Mouse (Mus musculus) neural tube, embryonic 13.5 days (tissue): ENCODE measurements around the gene Olfr154. TPM values are rescaled to one million over a fixed set of nuclear protein-coding genes. Genes with fewer than 3 reads are reported as not detected.
"Not testable (repeated sequence)": the region's sequence is repeated elsewhere in the genome, so short reads cannot be mapped to it uniquely, and the experiment has no call there.

ENCODE experiments used
- ATAC-seq: fragments of 200-750 bp; cut with Nextera tagmentation; 2 replicates; pipeline ENCODE4 v1.8.0; 2017; ENCODE audit warnings: low read depth, mild to moderate bottlenecking, moderate TSS enrichment, moderate library complexity
- H3K27ac ChIP-seq: fragments of 300-500 bp; sonication (generic); replicated peaks from 2 replicates; pipeline ENCODE4 v1.5.1; 2015; ENCODE audit warnings: moderate library complexity, mild to moderate bottlenecking, inconsistent platforms
- H3K27me3 ChIP-seq: fragments of 300-500 bp; sonication (generic); 2 replicates; pipeline ENCODE4 v1.6.1; 2015; ENCODE audit warnings: mild to moderate bottlenecking, inconsistent platforms
- H3K36me3 ChIP-seq: fragments of 300-500 bp; sonication (generic); 2 replicates; pipeline ENCODE4 v1.6.1; 2015; ENCODE audit warnings: mild to moderate bottlenecking, inconsistent platforms
- H3K4me1 ChIP-seq: fragments of 300-500 bp; sonication (generic); replicated peaks from 2 replicates; pipeline ENCODE4 v1.6.1; 2015; ENCODE audit warnings: inconsistent platforms
- H3K4me2 ChIP-seq: fragments of 300-500 bp; sonication (generic); 2 replicates; pipeline ENCODE4 v1.6.1; 2015; ENCODE audit warnings: inconsistent platforms, mild to moderate bottlenecking, moderate library complexity
- H3K4me3 ChIP-seq: fragments of 300-500 bp; sonication (generic); 2 replicates; pipeline ENCODE4 v1.5.1; 2015; ENCODE audit warnings: mild to moderate bottlenecking, inconsistent platforms
- H3K9ac ChIP-seq: fragments of 300-500 bp; sonication (generic); 2 replicates; pipeline ENCODE4 v1.6.1; 2015; ENCODE audit warnings: moderate library complexity, mild to moderate bottlenecking, inconsistent platforms
- H3K9me3 ChIP-seq: fragments of 300-500 bp; sonication (generic); 2 replicates; pipeline ENCODE4 v1.6.1; 2016; ENCODE audit warnings: inconsistent platforms
- WGBS: fragments of 180-500 bp; shearing (Covaris S2); methylation state at CpG from one replicate; pipeline ENCODE4 v1.1.7; 2015; 5-methylcytosine and 5-hydroxymethylcytosine counted together
- polyA plus RNA-seq: library from polyadenylated mRNA; unstranded; fragments of >200 nt; fragmentation: Nextera tagmentation; extraction: Ambion mirVana; gene quantifications from 2 replicates; pipeline ENCODE4 v1.2.1, GENCODE M21; 2015

The Olfr154 gene
- not detected in 2 replicates for polyA plus RNA-seq

- not testable (repeated sequence) for ATAC-seq, H3K4me3 ChIP-seq, H3K27me3 ChIP-seq, H3K4me1 ChIP-seq, H3K36me3 ChIP-seq, H3K9ac ChIP-seq, H3K27ac ChIP-seq, H3K9me3 ChIP-seq, H3K4me2 ChIP-seq
Observed at GRCm38 (mm10) chr2:85664355-85664754, at the start of gene Olfr154. Gene Olfr154, minus strand, starts transcription at chr2:85664455.

- 9% methylated on average over 1 of the region's 1 CpGs for WGBS
- no peak overlapping the region for H3K4me2 ChIP-seq
- H3K9me3 ChIP-seq = no peaks in the 10 kb centered on the region
- no peak overlapping the region for H3K9ac ChIP-seq
- ATAC-seq = no peak
- no peak overlapping the region for H3K27ac ChIP-seq
- no peaks in the 10 kb centered on the region for H3K27me3 ChIP-seq
- no peak overlapping the region for H3K4me3 ChIP-seq
- H3K4me1 ChIP-seq = no peaks in the 10 kb centered on the region
- H3K36me3 ChIP-seq = no peaks in the 10 kb centered on the region
Observed at GRCm38 (mm10) chr2:85711159-85711558, 46.9 kb upstream of the Olfr154 start.

GRCm38 (mm10) chr2:85710680-85711079, 46.4 kb upstream of the Olfr154 start:
- WGBS = 45% methylated on average over 2 of the region's 2 CpGs
- H3K9ac ChIP-seq, H3K27ac ChIP-seq, H3K36me3 ChIP-seq, H3K4me1 ChIP-seq, ATAC-seq, H3K27me3 ChIP-seq, H3K9me3 ChIP-seq, H3K4me3 ChIP-seq, H3K4me2 ChIP-seq: not testable (repeated sequence)

GRCm38 (mm10) chr2:85689131-85689530, 24.9 kb upstream of the Olfr154 start, which contains the start of gene Olfr1008:
Gene Olfr1008, plus strand, starts transcription at chr2:85689431.
- ATAC-seq = no peak

GRCm38 (mm10) chr2:85678667-85679066, 14.4 kb upstream of the Olfr154 start, which contains the start of gene Olfr1006:
Gene Olfr1006, minus strand, starts transcription at chr2:85678767.
- Histone ChIP-seq H3K27ac (no peak within 1 kb of the TSS), H3K9me3 (no peaks in the 10 kb centered on the region), H3K9ac (no peak within 1 kb of the TSS), H3K4me2 (no peak within 1 kb of the TSS), H3K27me3 (no peaks in the 10 kb centered on the region), H3K36me3 (no peaks in the 10 kb centered on the region), H3K4me1 (no peaks in the 10 kb centered on the region), H3K4me3 (no peak within 1 kb of the TSS)
- ATAC-seq = no peak

More at GRCm38 (mm10) chr2:85689131-85689530, 24.9 kb upstream of the Olfr154 start, which contains the start of gene Olfr1008:
- Histone ChIP-seq H3K4me1 (no peaks in the 10 kb centered on the region), H3K4me2 (no peak within 1 kb of the TSS), H3K9me3 (no peaks in the 10 kb centered on the region), H3K9ac (no peak within 1 kb of the TSS), H3K27me3 (no peaks in the 10 kb centered on the region), H3K4me3 (no peak within 1 kb of the TSS), H3K27ac (no peak within 1 kb of the TSS), H3K36me3 (no peaks in the 10 kb centered on the region)

GRCm38 (mm10) chr2:85650604-85651003, 13.7 kb downstream of the Olfr154 start, which contains the start of gene Olfr1002:
Gene Olfr1002, minus strand, starts transcription at chr2:85650704.
- no peak for ATAC-seq
- Histone ChIP-seq H3K4me2 (no peak within 1 kb of the TSS), H3K4me3 (no peak within 1 kb of the TSS), H3K9me3 (no peaks in the 10 kb centered on the region), H3K4me1 (no peaks in the 10 kb centered on the region), H3K27ac (no peak within 1 kb of the TSS), H3K27me3 (no peaks in the 10 kb centered on the region), H3K9ac (no peak within 1 kb of the TSS), H3K36me3 (no peaks in the 10 kb centered on the region)
- WGBS = 93% methylated on average over 1 of the region's 1 CpGs

Other genes starting within 250 kb of the Olfr154 start
- gene Olfr993, start 249.6 kb downstream of the Olfr154 start, polyA plus RNA-seq = not detected in 2 replicates
- not detected in 2 replicates for gene Olfr994, start 228.0 kb downstream of the Olfr154 start, polyA plus RNA-seq
- not detected in 2 replicates for gene Olfr995, start 220.8 kb downstream of the Olfr154 start, polyA plus RNA-seq
- gene 4833423E24Rik, start 145.4 kb downstream of the Olfr154 start, polyA plus RNA-seq = not detected in 2 replicates
- not detected in 2 replicates for gene Olfr996, start 85.2 kb downstream of the Olfr154 start, polyA plus RNA-seq
- not detected in 2 replicates for gene Olfr998, start 75.5 kb downstream of the Olfr154 start, polyA plus RNA-seq
- not detected in 2 replicates for gene Olfr1000, start 52.6 kb downstream of the Olfr154 start, polyA plus RNA-seq
- gene Olfr1002, start 13.8 kb downstream of the Olfr154 start, polyA plus RNA-seq = not detected in 2 replicates
- gene Olfr1006, start 14.3 kb upstream of the Olfr154 start, polyA plus RNA-seq = not detected in 2 replicates
- not detected in 2 replicates for gene Olfr1008, start 25.0 kb upstream of the Olfr154 start, polyA plus RNA-seq
- gene Olfr1009, start 51.0 kb upstream of the Olfr154 start, polyA plus RNA-seq = not detected in 2 replicates
- gene Olfr1012, start 98.3 kb upstream of the Olfr154 start, polyA plus RNA-seq = not detected in 2 replicates
- gene Olfr1013, start 102.6 kb upstream of the Olfr154 start, polyA plus RNA-seq = not detected in 2 replicates
- gene Olfr1014, start 108.3 kb upstream of the Olfr154 start, polyA plus RNA-seq = not detected in 2 replicates
- gene Olfr1015, start 117.6 kb upstream of the Olfr154 start, polyA plus RNA-seq = not detected in 2 replicates
- not detected in 2 replicates for gene Olfr1016, start 138.1 kb upstream of the Olfr154 start, polyA plus RNA-seq
- not detected in 2 replicates for gene Olfr1018, start 154.0 kb upstream of the Olfr154 start, polyA plus RNA-seq
- gene Olfr1019, start 181.0 kb upstream of the Olfr154 start, polyA plus RNA-seq = not detected in 2 replicates
- not detected in 2 replicates for gene Olfr1020, start 182.6 kb upstream of the Olfr154 start, polyA plus RNA-seq
- not detected in 2 replicates for gene Olfr1022, start 204.1 kb upstream of the Olfr154 start, polyA plus RNA-seq
- not detected in 2 replicates for gene Olfr1023, start 221.2 kb upstream of the Olfr154 start, polyA plus RNA-seq
- gene Olfr1024, start 240.6 kb upstream of the Olfr154 start, polyA plus RNA-seq = not detected in 2 replicates